Mouse (Mus musculus): ENCODE data around the gene Cbr1.

- TF ChIP-seq CTCF (IDR thresholded peaks at IDR 0.05; ENCODE audit: control insufficient read depth, insufficient read depth, low read length) (no peak), POLR2A (IDR thresholded peaks at IDR 0.05; ENCODE audit: borderline replicate concordance, control insufficient read depth, low read depth, low read length) (no peak)
Observed at GRCm38 (mm10) chr16:93590915-93591314, 14.7 kb upstream of the Cbr1 start.

All from bone marrow, adult 2 months (tissue).